Mouse (Mus musculus): Measurements from ENCODE around the gene Llgl2.

- no peak for TF ChIP-seq CTCF (IDR thresholded peaks at IDR 0.05; ENCODE audit: extremely low read depth, insufficient read depth, low read length)
- TF ChIP-seq POLR2A (IDR thresholded peaks at IDR 0.05; ENCODE audit: extremely low read depth, insufficient read depth, low read length) = no peak
These were observed 34.1 kb downstream of the Llgl2 start for GRCm38 (mm10) chr11:115857936-115858335.

Data from cortical plate, adult 2 months (tissue).